Mouse (Mus musculus): Measurements from ENCODE around the gene Mettl26. TPM values are rescaled to one million over a fixed set of nuclear protein-coding genes. Genes with fewer than 3 reads are reported as not detected.

The Mettl26 gene
- polyA plus RNA-seq, 1 experiment from 2014 or later, result 58.2 TPM

DNA sequence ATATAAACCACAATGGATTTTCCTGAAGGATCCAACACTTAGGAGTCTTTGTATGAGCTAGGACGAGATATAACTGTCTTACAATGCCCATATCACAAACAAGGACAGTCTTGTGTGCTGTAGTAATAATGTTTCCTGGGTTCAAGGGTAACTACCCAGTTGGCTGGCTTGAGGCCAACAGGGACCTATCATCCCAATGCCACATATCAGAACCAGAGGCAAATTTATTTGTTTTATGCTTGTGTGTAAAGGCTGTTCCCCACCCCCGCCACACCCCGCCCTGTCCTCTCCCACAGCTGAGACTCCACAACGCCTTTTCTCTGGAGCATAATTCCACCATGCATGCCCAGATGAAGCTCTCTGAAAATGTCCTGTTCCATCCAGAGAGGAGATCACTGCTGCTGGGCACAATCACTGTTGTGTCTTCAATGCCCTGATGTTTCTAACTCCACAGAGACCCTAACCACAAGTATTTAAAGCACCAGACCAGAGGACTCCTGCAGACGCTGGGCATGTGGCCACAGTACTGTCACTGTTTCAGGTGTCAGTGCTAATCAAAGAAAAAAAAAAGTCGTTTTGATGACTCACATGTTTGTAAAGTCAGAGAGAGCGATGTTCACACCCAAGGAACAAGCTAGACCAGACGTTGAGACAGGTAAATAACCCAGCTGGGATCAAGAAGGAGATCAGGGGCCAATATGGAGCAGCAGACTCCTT, 42.2 kb downstream of the Mettl26 start:
- no peak overlapping the region for H3K4me3 ChIP-seq (replicated peaks; ENCODE audit: low read depth, low read length)
- H3K9me3 ChIP-seq (ENCODE audit: control insufficient read depth, low read length), result no peaks in the 10 kb centered on the region
- WGBS, result 88% methylated on average over 8 of the region's 8 CpGs
- H3K27ac ChIP-seq (replicated peaks; ENCODE audit: low read depth, low read length), result no peak overlapping the region
- H3K27me3 ChIP-seq (ENCODE audit: control insufficient read depth, insufficient read depth, low read length), result no peaks in the 10 kb centered on the region
- H3K9ac ChIP-seq (replicated peaks; ENCODE audit: low read length), result no peak overlapping the region
- no peak for DNase-seq
- no peak for ATAC-seq (ENCODE audit: low FRiP score, low TSS enrichment)
- H3K36me3 ChIP-seq (ENCODE audit: control insufficient read depth, insufficient read depth, low read length), result 0 out of 2 replicates have a peak, but pooled peaks cover 4% of the 10 kb centered on the region
- no peak overlapping the region for H3K4me2 ChIP-seq (ENCODE audit: low read length)
- peaks cover 12% of the 10 kb centered on the region for H3K4me1 ChIP-seq (ENCODE audit: control insufficient read depth, insufficient read depth, low read length)

DNA sequence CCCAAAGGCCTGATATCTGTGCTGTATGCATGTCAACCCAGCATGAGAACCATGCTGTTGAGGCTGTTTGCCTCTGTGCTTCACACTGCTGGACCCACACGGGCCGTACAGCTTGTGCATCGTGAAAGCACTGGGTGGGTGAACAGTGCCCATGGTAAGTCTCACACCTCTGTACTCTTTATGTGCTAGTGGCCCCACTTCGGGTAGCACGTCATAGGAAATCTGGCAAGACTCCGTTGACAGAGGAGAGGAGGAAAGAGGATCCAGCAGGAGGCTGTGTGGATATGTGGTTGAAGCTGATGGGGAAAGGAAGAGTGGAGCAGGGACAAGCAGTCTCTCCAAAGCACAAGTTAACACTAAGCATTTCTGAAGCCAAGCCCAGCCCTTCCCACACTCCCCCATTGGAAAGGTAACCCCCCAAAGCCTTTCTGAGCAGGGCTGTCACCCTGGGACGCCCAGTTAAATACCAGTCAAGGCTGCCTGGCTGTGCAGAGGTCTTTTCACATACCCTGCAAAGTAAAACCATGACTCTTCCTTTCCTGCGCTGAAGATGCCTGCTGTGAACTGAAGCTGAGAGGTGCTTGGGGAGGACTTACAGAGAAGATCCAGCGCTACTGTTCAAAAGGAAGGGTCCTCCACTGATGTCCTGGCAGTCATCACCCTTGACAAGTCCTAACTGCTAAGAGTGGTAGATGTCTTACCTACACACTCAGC, 43.3 kb downstream of the Mettl26 start:
- Histone ChIP-seq H3K9me3 (ENCODE audit: control insufficient read depth, low read length) (no peaks in the 10 kb centered on the region), H3K4me2 (ENCODE audit: low read length) (peak overlapping the region; percentile 94), H3K27ac (replicated peaks; ENCODE audit: low read depth, low read length) (no peak overlapping the region), H3K9ac (replicated peaks; ENCODE audit: low read length) (peak overlapping the region; percentile 80), H3K4me1 (ENCODE audit: control insufficient read depth, insufficient read depth, low read length) (peaks cover 12% of the 10 kb centered on the region), H3K36me3 (ENCODE audit: control insufficient read depth, insufficient read depth, low read length) (0 out of 2 replicates have a peak, but pooled peaks cover 4% of the 10 kb centered on the region), H3K27me3 (ENCODE audit: control insufficient read depth, insufficient read depth, low read length) (no peaks in the 10 kb centered on the region), H3K4me3 (replicated peaks; ENCODE audit: low read depth, low read length) (peak overlapping the region; percentile 96)
- 86% methylated on average over 9 of the region's 9 CpGs for WGBS
- ATAC-seq (ENCODE audit: low FRiP score, low TSS enrichment) (no peak), DNase-seq (no peak)

DNA sequence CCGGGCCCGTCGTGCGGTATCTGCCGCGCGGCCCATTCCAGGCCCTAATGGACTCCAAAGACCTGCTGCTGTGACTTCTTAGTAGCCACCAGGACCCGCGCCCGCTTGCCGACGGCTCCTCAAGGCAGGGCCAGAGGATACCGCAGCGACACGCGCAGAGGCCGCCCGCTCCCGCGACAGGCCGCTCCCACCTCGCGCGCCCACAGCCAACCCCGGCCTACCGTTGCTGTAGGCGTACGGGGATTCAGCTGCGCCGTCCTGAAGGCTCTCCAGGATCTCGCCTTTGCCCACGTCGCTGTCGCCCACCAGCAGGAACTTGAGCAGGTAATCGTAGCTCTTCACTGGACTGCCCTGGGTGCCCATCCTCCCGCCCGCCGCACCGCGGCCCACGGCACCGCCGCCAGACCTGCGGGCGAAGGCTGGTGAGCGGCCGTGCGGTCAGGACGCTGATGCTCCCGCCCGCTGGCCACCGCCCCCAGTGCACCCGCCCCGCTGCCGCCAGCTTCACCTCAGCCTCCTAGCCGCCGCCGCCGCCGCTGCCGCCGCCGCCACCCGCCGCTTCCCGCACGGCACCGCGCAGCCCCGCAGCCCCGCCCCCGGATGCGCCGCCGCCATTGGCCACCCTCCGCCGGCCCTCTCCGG, 44.4 kb downstream of the Mettl26 start, which contains the start of gene Rab40c:
TSS of gene Rab40c (minus strand) at position 584 of the 642 bp plus-strand sequence.
- peak; percentile 51 for DNase-seq
- peak; percentile 6; the same call in 1 of the 2 replicates for ATAC-seq (ENCODE audit: low FRiP score, low TSS enrichment)
- WGBS, result under 1% methylated on average over 68 of the region's 78 CpGs

DNA sequence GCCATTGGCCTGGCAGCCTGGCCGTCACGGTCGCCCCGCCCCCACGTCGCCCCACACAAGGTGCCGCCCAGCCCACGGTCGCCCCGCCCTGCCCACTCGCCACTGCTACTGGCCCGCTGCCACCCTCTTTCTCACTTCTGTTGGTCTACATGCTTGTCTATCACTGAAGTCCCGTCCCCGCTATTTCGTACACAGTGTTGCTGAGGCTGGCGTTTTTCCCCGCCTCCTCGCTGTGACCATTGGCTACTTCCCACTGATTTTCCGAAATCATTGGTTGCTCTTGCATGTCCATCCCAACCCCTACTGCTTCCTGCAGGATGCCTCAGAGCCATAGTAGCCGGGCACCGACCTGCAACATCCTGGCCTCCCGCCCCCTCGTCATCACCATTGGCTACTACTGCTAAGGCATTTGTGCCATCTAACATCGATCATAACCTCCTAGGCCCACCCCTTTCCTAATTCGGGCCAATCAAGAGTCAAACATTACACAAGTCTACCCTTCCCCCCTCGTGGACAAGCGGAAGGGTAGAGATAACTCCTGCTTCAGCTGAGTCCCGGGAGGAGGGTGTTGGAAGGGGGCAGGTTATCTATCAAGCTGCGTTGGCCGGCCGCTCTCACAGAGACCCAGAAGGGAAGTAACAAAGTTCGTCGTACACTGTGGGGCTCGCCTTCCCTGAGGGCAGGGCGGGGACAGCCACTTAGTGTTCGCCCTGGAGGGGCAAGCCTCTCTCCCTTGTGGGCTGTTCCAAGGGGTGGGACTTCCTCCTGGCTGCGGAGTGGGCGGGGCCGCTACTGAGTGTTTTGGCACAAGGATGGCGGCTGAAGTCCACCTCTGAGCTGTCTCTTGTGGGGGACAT, 45.1 kb downstream of the Mettl26 start:
- WGBS, result 1% methylated on average over 40 of the region's 40 CpGs

More for the DNA sequence above, 44.4 kb downstream of the Mettl26 start, which contains the start of gene Rab40c:
- Histone ChIP-seq H3K27ac (replicated peaks; ENCODE audit: low read depth, low read length) (peak within 1 kb of the TSS; percentile 87), H3K4me3 (replicated peaks; ENCODE audit: low read depth, low read length) (peak within 1 kb of the TSS; percentile 96), H3K27me3 (ENCODE audit: control insufficient read depth, insufficient read depth, low read length) (no peaks in the 10 kb centered on the region), H3K4me1 (ENCODE audit: control insufficient read depth, insufficient read depth, low read length) (peaks cover 12% of the 10 kb centered on the region), H3K9ac (replicated peaks; ENCODE audit: low read length) (peak within 1 kb of the TSS; percentile 80), H3K4me2 (ENCODE audit: low read length) (peak within 1 kb of the TSS; percentile 94), H3K9me3 (ENCODE audit: control insufficient read depth, low read length) (no peaks in the 10 kb centered on the region), H3K36me3 (ENCODE audit: control insufficient read depth, insufficient read depth, low read length) (0 out of 2 replicates have a peak, but pooled peaks cover 4% of the 10 kb centered on the region)

DNA sequence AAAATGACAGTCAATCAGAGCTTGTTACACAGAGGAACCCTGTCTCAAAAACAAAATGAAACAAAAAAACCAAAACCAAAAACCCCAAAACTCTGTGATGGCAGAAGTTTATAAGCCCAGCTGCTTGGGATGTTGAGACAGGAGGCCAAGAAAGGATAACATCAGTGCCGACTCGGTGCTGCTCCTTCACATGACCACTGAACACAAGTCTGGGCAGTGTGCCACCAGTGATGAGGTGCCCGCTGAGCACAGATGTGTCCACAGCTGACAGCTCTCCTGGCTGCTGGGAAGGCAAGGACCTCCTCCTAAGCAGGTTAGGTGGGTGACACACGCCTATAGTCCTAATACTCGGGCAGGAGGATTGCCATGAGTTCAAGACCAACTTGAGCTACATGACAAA, 47.2 kb downstream of the Mettl26 start:
- H3K9ac ChIP-seq (replicated peaks; ENCODE audit: low read length), result no peak overlapping the region
- peaks cover 12% of the 10 kb centered on the region for H3K4me1 ChIP-seq (ENCODE audit: control insufficient read depth, insufficient read depth, low read length)
- no peaks in the 10 kb centered on the region for H3K9me3 ChIP-seq (ENCODE audit: control insufficient read depth, low read length)
- ATAC-seq (ENCODE audit: low FRiP score, low TSS enrichment), result no peak
- peaks cover 14% of the 10 kb centered on the region for H3K36me3 ChIP-seq (ENCODE audit: control insufficient read depth, insufficient read depth, low read length)
- DNase-seq, result no peak
- H3K27me3 ChIP-seq (ENCODE audit: control insufficient read depth, insufficient read depth, low read length), result no peaks in the 10 kb centered on the region
- no peak overlapping the region for H3K27ac ChIP-seq (replicated peaks; ENCODE audit: low read depth, low read length)
- WGBS, result 78% methylated on average over 5 of the region's 5 CpGs
- H3K4me3 ChIP-seq (replicated peaks; ENCODE audit: low read depth, low read length), result no peak overlapping the region
- H3K4me2 ChIP-seq (ENCODE audit: low read length), result no peak overlapping the region

More for the DNA sequence above, 45.1 kb downstream of the Mettl26 start:
- ATAC-seq (ENCODE audit: low FRiP score, low TSS enrichment) (peak; percentile 98), DNase-seq (peak; percentile 99)
- 0 out of 2 replicates have a peak, but pooled peaks cover 4% of the 10 kb centered on the region for H3K36me3 ChIP-seq (ENCODE audit: control insufficient read depth, insufficient read depth, low read length)
- peak overlapping the region; percentile 63 for H3K9ac ChIP-seq (replicated peaks; ENCODE audit: low read length)
- peak overlapping the region; percentile 87 for H3K27ac ChIP-seq (replicated peaks; ENCODE audit: low read depth, low read length)
- H3K4me3 ChIP-seq (replicated peaks; ENCODE audit: low read depth, low read length), result peak overlapping the region; percentile 96
- no peaks in the 10 kb centered on the region for H3K27me3 ChIP-seq (ENCODE audit: control insufficient read depth, insufficient read depth, low read length)
- peak overlapping the region; percentile 94 for H3K4me2 ChIP-seq (ENCODE audit: low read length)
- H3K9me3 ChIP-seq (ENCODE audit: control insufficient read depth, low read length), result no peaks in the 10 kb centered on the region
- H3K4me1 ChIP-seq (ENCODE audit: control insufficient read depth, insufficient read depth, low read length), result peaks cover 12% of the 10 kb centered on the region

DNA sequence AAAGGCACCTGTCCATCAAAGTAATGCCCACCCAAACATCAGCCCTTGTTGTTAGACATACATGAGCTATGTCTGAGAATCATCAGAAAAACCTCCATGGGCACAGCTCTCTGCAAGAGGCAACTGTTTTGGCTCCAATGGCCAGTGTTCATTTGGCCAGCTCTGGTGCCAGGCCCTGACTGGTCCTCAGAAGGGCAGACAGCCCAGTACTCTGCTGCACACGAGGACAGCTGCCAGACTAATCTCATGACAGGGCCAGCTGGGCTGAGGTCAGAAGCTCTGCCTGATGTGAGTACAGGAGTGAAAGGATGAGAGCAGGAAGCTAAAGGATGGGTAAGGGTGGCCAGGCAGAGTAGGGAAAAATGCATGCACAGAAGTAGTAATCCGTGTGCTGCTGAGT, 50.5 kb downstream of the Mettl26 start:
- DNase-seq (no peak), ATAC-seq (ENCODE audit: low FRiP score, low TSS enrichment) (no peak)
- H3K36me3 ChIP-seq (ENCODE audit: control insufficient read depth, insufficient read depth, low read length), result peaks cover 36% of the 10 kb centered on the region
- H3K27ac ChIP-seq (replicated peaks; ENCODE audit: low read depth, low read length), result no peak overlapping the region
- 75% methylated on average over 2 of the region's 2 CpGs for WGBS
- H3K27me3 ChIP-seq (ENCODE audit: control insufficient read depth, insufficient read depth, low read length), result no peaks in the 10 kb centered on the region
- no peak overlapping the region for H3K4me3 ChIP-seq (replicated peaks; ENCODE audit: low read depth, low read length)
- no peaks in the 10 kb centered on the region for H3K4me1 ChIP-seq (ENCODE audit: control insufficient read depth, insufficient read depth, low read length)
- H3K9ac ChIP-seq (replicated peaks; ENCODE audit: low read length), result no peak overlapping the region
- H3K9me3 ChIP-seq (ENCODE audit: control insufficient read depth, low read length), result no peaks in the 10 kb centered on the region
- no peak overlapping the region for H3K4me2 ChIP-seq (ENCODE audit: low read length)
